Mouse (Mus musculus) small intestine, adult 2 months (tissue): ENCODE results near the gene Slc45a3.

Experiments used
- CTCF ChIP-seq: fragments of 200-500 bp; IDR thresholded peaks from 2 replicates; pipeline ENCODE4 v1.5.1; 2012; ENCODE audit warnings: low read depth, mild to moderate bottlenecking, control low read depth, inconsistent platforms, low read length, moderate library complexity, mixed read lengths; ENCODE audit not compliant: insufficient replicate concordance, insufficient read length; ENCODE audit errors: extremely low read depth
- POLR2A ChIP-seq: fragments of 200-500 bp; IDR thresholded peaks from 2 replicates; pipeline ENCODE4 v1.6.1; 2012; ENCODE audit warnings: low read depth, mild to moderate bottlenecking, control low read depth, inconsistent platforms, low read length, moderate library complexity

DNA sequence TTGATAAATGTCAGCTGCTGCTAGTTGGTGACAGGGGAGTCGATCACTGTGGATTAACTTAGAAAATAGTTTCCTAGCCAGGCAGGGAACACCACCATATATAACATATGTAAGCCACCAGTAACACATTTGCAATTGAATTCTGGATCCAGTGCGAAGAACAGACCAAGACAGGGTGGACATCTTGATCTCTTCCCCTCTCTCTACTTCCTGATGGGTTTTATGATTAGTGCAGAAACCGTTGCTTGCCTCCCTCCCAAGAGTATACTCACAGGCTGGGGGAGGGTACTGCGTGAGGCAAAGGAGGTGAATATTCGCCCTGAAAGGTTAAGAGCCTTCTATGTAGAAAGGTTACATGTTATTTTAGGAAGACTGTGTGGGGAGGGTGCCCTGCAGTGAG lies 3.1 kb downstream of the Slc45a3 start:
- TF ChIP-seq CTCF (no peak), POLR2A (no peak)
